Mouse (Mus musculus) T-helper 1 cell (primary cell): ENCODE measurements at regions not wholly inside any gene's neighbourhood (a gene's known extent, or its start where the extent isn't known, plus 50 kb on each side); places are given as distances from the start of the nearest gene placed in this dataset.

Source experiments
- in situ Hi-C: fragments of 300-600 bp; cut with MboI, MseI; formaldehyde crosslinking; loops from one replicate; pipeline ENCODE4 v1.15.1; 2025; ENCODE audit warnings: high pct_unique_total_duplicates

GRCm38 (mm10) chr13:94708786-94709185 is 79.9 kb upstream of the Tbca start:
- in situ Hi-C loops: no loop called here

GRCm38 (mm10) chr13:94709691-94710573 is 78.8 kb upstream of the Tbca start:
- in situ Hi-C loops: no loop called here

GRCm38 (mm10) chr13:94710574-94711172 is 78.0 kb upstream of the Tbca start:
- in situ Hi-C loops: no loop called here

GRCm38 (mm10) chr13:94713451-94713850 is 75.3 kb upstream of the Tbca start:
- in situ Hi-C loops: no loop called here

- in situ Hi-C loops: no loop called here
Observed at GRCm38 (mm10) chr13:94721625-94722024, 67.1 kb upstream of the Tbca start.
